Mouse (Mus musculus) midbrain, postnatal 0 days (tissue): Measurements from ENCODE around the gene Gpr182. TPM values are rescaled to one million over a fixed set of nuclear protein-coding genes. Genes with fewer than 3 reads are reported as not detected.

Experiments
- ATAC-seq: fragments of 200-750 bp; cut with Nextera tagmentation; 2 replicates; pipeline ENCODE4 v1.8.0; 2017; ENCODE audit warnings: moderate number of reproducible peaks, mild to moderate bottlenecking, moderate TSS enrichment, moderate library complexity; ENCODE audit not compliant: low FRiP score
- DNase-seq: peaks from one replicate; pipeline ENCODE4 v3.0.0-alpha.2; 2015; ENCODE audit warnings: low spot score
- H3K27ac ChIP-seq: fragments of 300-500 bp; sonication (generic); 2 replicates; pipeline ENCODE4 v1.5.1; 2014; ENCODE audit warnings: low read depth, mild to moderate bottlenecking, low read length, mixed read lengths
- H3K27me3 ChIP-seq: fragments of 300-500 bp; sonication (generic); 2 replicates; pipeline ENCODE4 v1.6.1; 2014; ENCODE audit warnings: low read length, control low read depth, mixed read lengths; ENCODE audit not compliant: insufficient read depth
- H3K36me3 ChIP-seq: fragments of 300-500 bp; sonication (generic); 2 replicates; pipeline ENCODE4 v1.6.1; 2014; ENCODE audit warnings: low read length, control low read depth, mixed read lengths; ENCODE audit not compliant: insufficient read depth
- H3K4me1 ChIP-seq: fragments of 300-500 bp; sonication (generic); 2 replicates; pipeline ENCODE4 v1.6.1; 2014; ENCODE audit warnings: mild to moderate bottlenecking, control low read depth, antibody characterized with exemption, low read length, mixed read lengths; ENCODE audit not compliant: insufficient read depth
- H3K4me2 ChIP-seq: fragments of 300-500 bp; sonication (generic); 2 replicates; pipeline ENCODE4 v1.6.1; 2014; ENCODE audit warnings: low read depth, mild to moderate bottlenecking, low read length, mixed read lengths; ENCODE audit not compliant: poor library complexity, severe bottlenecking
- H3K4me3 ChIP-seq: fragments of 300-500 bp; sonication (generic); 2 replicates; pipeline ENCODE4 v1.5.1; 2014; ENCODE audit warnings: low read depth, mild to moderate bottlenecking, low read length, moderate library complexity
- H3K9ac ChIP-seq: fragments of 300-500 bp; sonication (generic); replicated peaks from 2 replicates; pipeline ENCODE4 v1.6.1; 2014; ENCODE audit warnings: mild to moderate bottlenecking, low read length, moderate library complexity, mixed read lengths; ENCODE audit not compliant: poor library complexity, severe bottlenecking
- H3K9me3 ChIP-seq: fragments of 300-500 bp; sonication (generic); 2 replicates; pipeline ENCODE4 v1.6.1; 2016; ENCODE audit warnings: low read length, control low read depth
- CTCF ChIP-seq: IDR thresholded peaks from 2 replicates; pipeline ENCODE4 v1.5.1; 2016; ENCODE audit warnings: antibody characterized with exemption, mild to moderate bottlenecking
- WGBS: fragments of 180-500 bp; shearing (Covaris S2); extraction: QIAGEN DNeasy Blood & Tissue Kit; methylation state at CpG from one replicate; pipeline ENCODE4 v1.1.7; 2014; 5-methylcytosine and 5-hydroxymethylcytosine counted together
- polyA plus RNA-seq: library from polyadenylated mRNA; unstranded; fragments of >200 nt; fragmentation: Nextera tagmentation; extraction: Ambion mirVana; gene quantifications from 2 replicates; pipeline ENCODE4 v1.2.1, GENCODE M21; 2015
- total RNA-seq: library from RNA; depleted of rRNA; stranded (reverse); fragments of >200 nt; gene quantifications from 2 replicates; pipeline ENCODE4 v1.2.3, GENCODE M21; 2014

Gpr182 gene
- total and polyA plus RNA-seq, 2 experiments from 2014 or later, result 1.6 to 1.8 TPM

DNA sequence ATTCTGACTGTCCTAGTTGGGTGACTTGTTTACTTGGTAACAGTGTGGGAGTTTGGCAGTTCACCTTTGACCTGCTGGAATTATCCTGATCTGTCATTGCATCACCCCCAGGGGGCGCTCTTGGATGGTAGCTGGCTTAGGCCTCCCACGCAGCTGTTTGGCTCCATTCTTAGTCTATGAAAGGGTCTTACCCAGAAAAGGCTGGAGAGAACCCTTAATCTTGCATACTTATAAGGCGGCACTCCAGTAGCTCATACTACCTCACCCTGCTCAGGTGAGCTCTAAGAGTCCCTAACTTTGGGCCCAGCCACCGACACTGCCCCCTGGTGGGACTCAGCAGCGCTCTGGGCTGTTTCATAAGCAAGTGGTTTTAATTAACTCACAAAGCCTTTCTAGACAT, 6.9 kb downstream of the Gpr182 start:
- H3K27me3 ChIP-seq, result no peaks in the 10 kb centered on the region
- H3K4me3 ChIP-seq, result no peak overlapping the region
- H3K9me3 ChIP-seq, result no peaks in the 10 kb centered on the region
- DNase-seq (peak; percentile 56), ATAC-seq (no peak)
- peak; percentile 68 for TF ChIP-seq CTCF
- H3K36me3 ChIP-seq, result peaks cover 55% of the 10 kb centered on the region
- H3K4me2 ChIP-seq, result no peak overlapping the region
- H3K4me1 ChIP-seq, result no peaks in the 10 kb centered on the region; the same call in 1 of the 2 replicates
- no peak overlapping the region for H3K27ac ChIP-seq
- no peak overlapping the region for H3K9ac ChIP-seq
- 61% methylated on average over 5 of the region's 5 CpGs for WGBS

DNA sequence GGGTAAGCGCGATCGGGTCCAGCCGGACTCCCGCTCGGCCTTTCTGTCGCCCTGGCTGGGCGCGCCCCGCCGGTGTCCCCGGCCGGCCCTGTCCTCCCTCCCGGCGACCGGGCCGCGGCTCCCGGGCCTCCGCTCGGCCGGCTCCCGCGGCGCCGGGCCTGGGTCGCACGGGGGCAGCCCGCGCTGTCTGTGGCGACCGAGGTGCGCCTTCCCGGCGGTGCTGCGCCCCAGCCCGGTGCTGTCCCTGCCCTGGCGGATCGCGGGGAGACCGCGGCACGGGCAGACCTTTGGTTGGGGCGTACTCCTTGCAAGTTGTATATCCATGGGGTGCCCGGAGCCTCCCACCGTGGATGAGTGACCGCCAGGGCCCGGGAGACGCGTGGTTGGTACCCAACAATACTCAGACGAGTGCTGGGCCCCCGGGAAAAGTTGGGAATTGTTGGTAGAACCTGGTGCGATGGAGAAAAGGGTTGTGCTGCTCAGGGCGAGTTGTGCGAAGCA, 11.8 kb downstream of the Gpr182 start:
- Histone ChIP-seq H3K4me3 (peak overlapping the region; percentile 69), H3K4me2 (peak overlapping the region; percentile 69), H3K9ac (peak overlapping the region; percentile 94), H3K4me1 (no peaks in the 10 kb centered on the region; the same call in 1 of the 2 replicates), H3K27ac (peak overlapping the region; percentile 77), H3K9me3 (no peaks in the 10 kb centered on the region), H3K36me3 (peaks cover 35% of the 10 kb centered on the region), H3K27me3 (no peaks in the 10 kb centered on the region)
- no peak for TF ChIP-seq CTCF
- WGBS, result under 1% methylated on average over 38 of the region's 55 CpGs
- DNase-seq (no peak), ATAC-seq (peak; percentile 47)

DNA sequence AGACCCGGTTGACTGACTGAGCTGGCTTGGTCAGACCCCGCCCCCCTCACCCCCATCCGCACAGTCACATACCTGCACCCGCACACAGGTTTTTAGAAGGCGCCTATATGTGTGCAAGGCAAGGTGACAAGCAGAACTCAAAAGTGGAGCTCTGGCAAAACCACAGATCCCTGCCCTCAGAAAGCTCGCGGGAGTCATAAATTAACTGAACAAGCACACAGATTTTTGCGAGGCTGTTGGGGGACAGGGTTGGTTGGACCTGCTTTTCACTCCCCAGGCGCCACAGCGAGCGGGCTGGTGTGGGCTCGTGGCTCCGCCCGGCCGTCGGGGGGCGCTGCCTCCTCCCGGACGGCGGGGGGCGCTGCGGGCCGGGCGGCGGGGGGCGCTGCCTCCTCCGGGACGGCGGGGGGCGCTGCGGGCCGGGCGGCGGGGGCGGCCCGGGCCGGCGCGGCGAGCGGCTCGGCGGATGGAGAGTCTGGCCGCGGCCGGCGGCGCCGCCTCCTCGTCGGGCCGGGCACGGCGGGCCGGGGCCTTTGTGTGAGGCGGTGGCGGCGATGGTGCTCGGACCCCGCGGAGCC, 12.4 kb downstream of the Gpr182 start, which contains the start of gene Zbtb39:
Gene Zbtb39 (plus strand): TSS at position 456 of the 578 bp plus-strand sequence.
- ATAC-seq, result peak; percentile 82
- TF ChIP-seq CTCF, result peak; percentile 64
- WGBS, result 1% methylated on average over 18 of the region's 61 CpGs
- Histone ChIP-seq H3K9ac (peak within 1 kb of the TSS; percentile 94), H3K4me3 (peak within 1 kb of the TSS; percentile 69), H3K9me3 (no peaks in the 10 kb centered on the region), H3K4me2 (peak within 1 kb of the TSS; percentile 69), H3K36me3 (peaks cover 29% of the 10 kb centered on the region), H3K27ac (peak within 1 kb of the TSS; percentile 77), H3K4me1 (no peaks in the 10 kb centered on the region; the same call in 1 of the 2 replicates), H3K27me3 (no peaks in the 10 kb centered on the region)
- DNase-seq, result peak; percentile 75

DNA sequence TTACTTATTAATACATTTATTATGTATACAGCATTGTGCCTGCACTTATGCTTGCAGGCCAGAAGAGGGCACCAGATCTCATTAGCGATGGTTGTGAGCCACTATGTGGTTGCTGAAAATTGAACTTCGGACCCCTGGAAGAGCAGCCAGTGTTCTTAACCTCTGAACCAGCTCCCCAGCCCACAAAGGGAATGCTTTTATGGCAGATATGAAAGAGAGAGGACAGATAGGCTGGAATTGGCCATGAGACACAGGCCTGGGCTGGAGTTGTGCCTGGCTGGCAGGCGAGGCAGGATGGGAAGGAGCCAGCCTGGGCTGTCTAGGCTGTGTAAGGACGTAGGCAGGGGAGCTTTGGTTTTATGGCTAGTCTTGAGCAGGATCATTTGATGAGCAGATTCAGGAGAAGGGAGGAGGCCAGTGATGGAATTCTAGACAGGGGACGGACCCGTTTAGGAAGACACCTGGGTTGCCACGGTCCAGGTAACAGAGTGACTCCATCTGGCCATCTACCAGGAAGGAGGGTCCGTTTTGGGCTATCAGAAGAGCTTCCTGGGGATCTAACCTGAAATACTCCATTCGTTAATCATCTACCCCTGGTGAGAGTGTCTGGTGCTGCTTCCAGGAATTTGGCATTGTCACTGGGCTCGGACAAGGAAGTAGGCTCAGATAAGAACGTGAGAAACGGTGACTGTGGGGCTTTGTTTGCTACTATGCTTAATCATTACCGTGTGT, 13.2 kb downstream of the Gpr182 start:
- no peak overlapping the region for H3K4me2 ChIP-seq

DNA sequence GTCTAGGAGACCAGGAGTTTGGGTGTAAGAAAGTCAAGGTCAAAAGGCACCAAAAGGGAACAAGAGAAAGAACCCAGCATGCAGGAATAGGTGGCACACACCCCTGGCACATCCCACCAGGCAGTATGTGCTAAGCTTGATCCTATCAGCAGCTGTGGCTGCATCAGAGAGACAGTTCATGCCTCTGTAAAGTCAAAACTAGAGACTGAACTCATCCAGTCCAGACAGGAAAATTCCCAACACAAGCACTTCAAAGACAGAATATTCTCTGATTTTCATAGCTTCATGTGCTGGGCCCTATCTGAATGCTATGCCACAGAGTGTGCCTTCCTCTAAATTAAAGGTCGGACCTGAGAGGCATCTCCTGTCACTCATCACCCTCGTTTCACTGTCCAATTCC, 14.0 kb downstream of the Gpr182 start:
- H3K4me2 ChIP-seq, result no peak overlapping the region
- H3K9me3 ChIP-seq, result no peaks in the 10 kb centered on the region
- H3K4me3 ChIP-seq, result no peak overlapping the region
- H3K27ac ChIP-seq, result no peak overlapping the region
- DNase-seq (no peak), ATAC-seq (no peak)
- H3K27me3 ChIP-seq, result no peaks in the 10 kb centered on the region
- TF ChIP-seq CTCF, result no peak
- H3K4me1 ChIP-seq, result no peaks in the 10 kb centered on the region; the same call in 1 of the 2 replicates
- whole genome bisulfite sequencing, result 18% methylated on average over 2 of the region's 2 CpGs
- peaks cover 13% of the 10 kb centered on the region for H3K36me3 ChIP-seq
- no peak overlapping the region for H3K9ac ChIP-seq

More for the DNA sequence above, 13.2 kb downstream of the Gpr182 start:
- TF ChIP-seq CTCF, result peak; percentile 78
- Histone ChIP-seq H3K27me3 (no peaks in the 10 kb centered on the region), H3K9ac (no peak overlapping the region), H3K27ac (no peak overlapping the region), H3K9me3 (no peaks in the 10 kb centered on the region), H3K36me3 (peaks cover 21% of the 10 kb centered on the region), H3K4me3 (no peak overlapping the region), H3K4me1 (no peaks in the 10 kb centered on the region; the same call in 1 of the 2 replicates)
- no peak for DNase-seq
- 54% methylated on average over 13 of the region's 13 CpGs for WGBS
- ATAC-seq, result no peak

DNA sequence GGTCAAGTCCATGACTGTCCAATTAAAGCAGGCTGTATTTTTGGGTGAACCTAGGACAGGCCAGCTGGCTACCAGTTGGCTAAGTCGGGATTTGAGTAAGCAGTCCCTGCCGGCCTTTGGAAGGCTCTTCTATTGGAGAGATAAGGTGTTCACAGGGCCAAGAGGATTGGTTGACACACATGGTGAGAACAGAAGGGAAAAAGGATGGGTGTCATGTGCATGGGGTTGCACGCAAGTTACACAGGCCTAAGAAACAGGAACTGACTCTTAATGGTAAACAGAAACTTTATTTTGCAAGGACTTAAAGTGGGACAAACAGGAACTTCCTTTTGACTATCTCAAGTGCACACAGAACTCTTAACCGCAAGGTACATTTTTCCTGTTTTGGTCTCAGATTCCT, 14.6 kb downstream of the Gpr182 start:
- Histone ChIP-seq H3K4me2 (no peak overlapping the region), H3K9ac (no peak overlapping the region), H3K36me3 (peaks cover 7% of the 10 kb centered on the region), H3K27me3 (no peaks in the 10 kb centered on the region), H3K4me3 (no peak overlapping the region), H3K27ac (no peak overlapping the region), H3K9me3 (no peaks in the 10 kb centered on the region), H3K4me1 (no peaks in the 10 kb centered on the region; the same call in 1 of the 2 replicates)
- DNase-seq (no peak), ATAC-seq (no peak)
- TF ChIP-seq CTCF, result no peak
- 82% methylated on average over 4 of the region's 4 CpGs for WGBS
